Mouse (Mus musculus) cerebellum, postnatal 4 days (tissue): ENCODE results near the gene Vmn1r56.
"Not testable (repeated sequence)": the region's sequence is repeated elsewhere in the genome, so short reads cannot be mapped to it uniquely, and the experiment has no call there.

Experiments
- DNase-seq, 2 experiments: peaks; one replicate each; pipeline ENCODE4 v3.0.0; 2022; ENCODE audit warnings: low spot score in 2 of 2, mixed read lengths in 1 of 2

Vmn1r56 gene

GRCm38 (mm10) chr7:5196647-5197046 lies at the start of gene Vmn1r56:
Gene Vmn1r56 (minus strand): TSS chr7:5196747.
- not testable (repeated sequence) for DNase-seq

- DNase-seq: not testable (repeated sequence)
Observed at GRCm38 (mm10) chr7:5218193-5218592, 21.6 kb upstream of the Vmn1r56 start, which contains the start of gene Vmn1r57. Gene Vmn1r57 (plus strand): TSS chr7:5218493.

DNA sequence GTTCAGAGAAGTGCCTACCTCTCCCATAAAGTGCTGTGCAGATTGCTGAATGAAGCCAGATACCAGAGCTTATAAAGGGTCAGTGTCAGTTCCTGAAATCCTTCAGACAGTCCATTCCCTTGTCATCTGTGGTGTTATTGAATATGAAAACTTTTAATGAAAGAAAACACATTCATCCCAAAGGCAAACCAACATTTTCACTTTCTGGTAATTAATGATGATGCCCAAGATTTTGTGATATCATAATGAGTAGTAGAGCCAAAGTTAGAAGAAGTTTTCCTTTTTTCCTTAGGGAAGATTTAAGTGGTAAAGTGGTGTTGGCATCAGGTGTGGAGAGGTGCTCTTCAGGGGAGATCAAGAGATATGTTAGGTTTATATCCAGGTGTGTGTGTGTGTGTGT lies 47.0 kb downstream of the Vmn1r56 start, which contains the start of gene Vmn1r55:
TSS of gene Vmn1r55 (minus strand) at position 101 of the 400 bp plus-strand sequence.
- not testable (repeated sequence) for DNase-seq
